Mouse (Mus musculus): ENCODE measurements around the gene Ly6g6c. TPM values are rescaled to one million over a fixed set of nuclear protein-coding genes. Genes with fewer than 3 reads are reported as not detected.

The Ly6g6c gene
- total RNA-seq (2023), result not detected

DNA sequence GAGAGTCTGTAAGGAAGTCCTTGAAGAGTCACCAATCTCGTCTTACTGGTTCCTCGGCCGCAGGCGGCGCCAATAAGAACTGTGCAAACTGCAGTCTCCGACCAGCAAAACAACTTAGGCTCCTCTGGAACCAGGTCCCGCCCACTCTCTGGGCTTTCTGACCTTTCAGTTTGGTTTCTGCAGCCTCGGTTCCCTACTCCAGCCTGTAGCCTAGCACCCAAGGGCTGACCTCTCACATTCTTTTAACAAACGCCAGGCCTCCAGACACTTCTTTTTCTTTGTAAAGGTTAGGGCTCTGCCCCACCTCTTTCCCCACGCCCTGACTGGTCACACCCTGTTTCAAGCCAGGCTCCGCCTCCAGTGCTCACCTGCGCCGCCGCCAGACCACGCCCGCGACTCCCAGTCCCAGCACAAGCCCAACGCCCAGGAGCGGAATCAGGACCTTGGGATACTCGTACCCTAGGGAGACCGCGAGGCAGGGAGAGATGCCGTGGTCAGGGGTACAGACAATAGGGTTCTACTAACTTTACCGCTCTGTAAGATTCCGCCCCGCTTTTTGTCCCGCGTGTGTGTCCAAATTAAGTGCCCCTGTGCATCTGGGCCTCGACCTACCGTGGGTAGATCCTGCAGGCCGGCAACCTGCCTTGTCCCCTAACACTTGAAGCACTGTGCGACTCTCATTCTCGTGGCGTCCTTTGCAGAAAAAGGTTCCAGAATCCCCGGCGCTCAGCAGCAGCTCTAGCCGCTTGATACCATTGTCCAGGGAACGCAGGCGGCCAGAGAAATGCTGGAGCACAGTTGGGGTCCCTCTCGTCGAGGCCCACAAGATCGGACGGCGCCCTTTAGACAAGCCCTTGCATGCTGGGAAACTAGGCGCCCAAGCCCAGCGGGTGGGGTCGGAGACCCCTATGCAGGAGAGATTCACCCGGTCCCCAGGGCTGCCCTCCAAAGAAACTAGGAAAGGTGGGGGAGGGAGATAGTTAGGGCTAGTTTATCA, at the start of gene Ly6g6c:
Ly6g6c (plus strand) TSS at position 438 of the 997 bp plus-strand sequence.

DNA sequence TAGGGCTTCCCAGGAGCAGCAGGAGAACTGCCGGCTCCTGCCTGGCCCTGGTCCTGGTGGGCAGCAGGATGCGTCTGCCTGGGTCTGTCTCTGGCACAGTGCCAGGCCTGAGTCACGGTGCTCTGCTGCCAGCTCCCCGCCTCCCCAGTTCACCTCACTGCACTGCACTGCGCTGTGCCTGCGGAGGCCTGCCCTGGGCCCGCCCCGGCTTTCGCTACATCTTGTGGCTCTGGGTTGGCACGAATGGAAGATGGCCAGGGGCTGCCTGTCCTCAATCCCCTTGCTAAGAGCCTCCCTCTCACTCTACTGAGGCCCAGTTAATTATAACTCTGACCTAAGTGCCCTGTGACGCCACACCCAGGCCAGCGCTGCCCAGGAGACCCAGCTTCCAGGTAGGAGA, 48.8 kb upstream of the Ly6g6c start, which contains the start of gene Vwa7:
Vwa7 (plus strand) TSS at position 204 of the 400 bp plus-strand sequence.

DNA sequence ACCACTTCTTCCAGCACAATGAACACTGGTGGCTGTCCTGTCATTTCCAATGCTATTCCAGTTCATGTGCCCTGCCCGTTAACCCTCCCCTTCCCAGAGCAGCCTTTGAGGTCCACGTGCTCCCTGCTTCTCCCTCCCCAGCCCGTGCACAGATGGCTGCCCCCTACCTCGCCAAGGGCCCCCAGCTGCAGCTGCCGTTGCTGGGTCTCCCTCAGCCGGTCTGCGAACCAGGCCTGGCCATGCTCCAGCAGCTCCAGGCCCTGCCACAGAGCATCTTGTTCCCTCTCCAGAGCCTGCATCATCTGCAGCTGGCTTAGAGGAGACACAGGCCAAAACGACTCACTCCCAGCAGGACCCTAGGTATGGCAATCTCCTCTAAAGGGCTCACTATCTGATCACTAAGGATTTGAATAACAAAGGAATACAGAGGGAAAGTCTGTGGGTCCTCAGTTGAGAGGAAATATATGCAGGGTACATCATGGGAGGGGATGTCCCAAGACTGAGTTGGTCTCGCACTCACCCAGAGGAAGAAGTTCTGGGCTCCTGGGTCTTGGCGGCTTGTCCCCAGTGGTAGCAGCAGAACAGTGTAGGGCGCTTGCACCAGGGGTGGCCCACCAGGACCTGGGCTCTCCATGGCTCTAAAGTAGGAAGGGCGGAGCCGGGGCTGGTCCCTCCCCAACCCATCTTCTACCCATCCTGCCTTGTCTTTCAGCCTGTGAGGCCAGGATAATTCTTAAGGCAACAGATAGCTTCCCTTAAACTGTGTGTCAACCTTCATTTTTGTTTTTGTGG, 37.7 kb upstream of the Ly6g6c start, which contains the start of gene Sapcd1:
Sapcd1 (minus strand) TSS at position 740 of the 792 bp plus-strand sequence.

DNA sequence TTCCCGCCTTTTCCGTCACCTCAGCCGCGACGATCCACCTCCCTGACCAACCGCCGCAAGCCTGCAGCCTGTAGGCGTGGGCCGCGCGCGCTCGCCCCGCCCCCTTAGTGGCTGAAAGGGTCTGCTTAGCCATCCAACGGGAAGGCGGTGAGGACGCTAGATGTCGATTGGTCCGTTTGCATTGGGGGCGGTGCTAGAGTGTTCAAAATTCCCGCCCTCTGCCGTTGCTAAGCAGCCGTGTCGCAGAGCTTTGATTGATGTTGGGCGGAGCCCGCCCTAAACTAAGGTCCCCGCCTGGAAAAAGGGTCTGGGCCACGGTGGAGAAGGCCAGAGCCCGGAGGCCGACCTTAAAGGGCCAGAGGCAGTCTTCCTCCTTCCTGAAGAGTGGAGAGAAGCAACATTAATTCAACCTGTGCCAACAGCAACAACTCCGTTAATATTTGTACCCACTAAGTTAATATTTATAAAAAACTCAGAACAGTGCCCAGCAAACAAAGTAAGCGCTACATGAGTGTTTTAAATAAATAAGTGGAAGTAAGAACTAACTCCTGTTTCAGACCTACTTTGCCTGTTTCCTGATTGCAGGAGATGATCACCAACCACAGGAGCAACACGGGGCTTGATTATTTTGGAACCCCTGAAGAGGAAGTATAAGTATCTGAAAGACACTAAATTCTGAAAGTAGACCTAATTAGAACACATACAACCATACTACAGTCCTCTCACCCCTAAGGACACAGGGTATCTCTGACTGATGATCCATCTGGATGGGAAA, 18.3 kb upstream of the Ly6g6c start, which contains the start of gene Msh5:
Msh5 (minus strand) TSS at position 65 of the 775 bp plus-strand sequence.

DNA sequence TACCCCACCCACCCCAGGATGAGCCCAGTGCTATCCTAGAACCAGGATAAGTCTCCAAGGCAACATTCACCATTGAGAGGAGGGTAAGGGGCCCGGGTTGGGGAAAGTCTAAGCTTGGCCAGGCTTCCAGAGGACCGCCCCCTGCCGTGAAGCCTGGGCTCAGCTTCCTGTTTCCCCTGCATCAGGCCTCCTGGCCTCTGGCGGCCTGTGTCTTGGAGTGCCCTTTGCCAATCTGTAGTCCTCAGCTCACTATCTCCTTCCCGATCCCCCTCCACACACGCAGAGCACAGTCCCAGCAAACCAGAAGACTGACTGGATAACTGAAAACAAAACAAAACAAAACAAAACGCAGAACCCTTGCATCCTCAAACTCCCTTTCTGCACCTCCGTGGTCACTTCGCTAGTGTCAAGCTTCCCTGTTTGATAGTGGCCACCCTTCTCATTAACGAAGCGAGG, 15.6 kb upstream of the Ly6g6c start, which contains the start of gene Clic1:
Clic1 (plus strand) TSS at position 406 of the 456 bp plus-strand sequence.

DNA sequence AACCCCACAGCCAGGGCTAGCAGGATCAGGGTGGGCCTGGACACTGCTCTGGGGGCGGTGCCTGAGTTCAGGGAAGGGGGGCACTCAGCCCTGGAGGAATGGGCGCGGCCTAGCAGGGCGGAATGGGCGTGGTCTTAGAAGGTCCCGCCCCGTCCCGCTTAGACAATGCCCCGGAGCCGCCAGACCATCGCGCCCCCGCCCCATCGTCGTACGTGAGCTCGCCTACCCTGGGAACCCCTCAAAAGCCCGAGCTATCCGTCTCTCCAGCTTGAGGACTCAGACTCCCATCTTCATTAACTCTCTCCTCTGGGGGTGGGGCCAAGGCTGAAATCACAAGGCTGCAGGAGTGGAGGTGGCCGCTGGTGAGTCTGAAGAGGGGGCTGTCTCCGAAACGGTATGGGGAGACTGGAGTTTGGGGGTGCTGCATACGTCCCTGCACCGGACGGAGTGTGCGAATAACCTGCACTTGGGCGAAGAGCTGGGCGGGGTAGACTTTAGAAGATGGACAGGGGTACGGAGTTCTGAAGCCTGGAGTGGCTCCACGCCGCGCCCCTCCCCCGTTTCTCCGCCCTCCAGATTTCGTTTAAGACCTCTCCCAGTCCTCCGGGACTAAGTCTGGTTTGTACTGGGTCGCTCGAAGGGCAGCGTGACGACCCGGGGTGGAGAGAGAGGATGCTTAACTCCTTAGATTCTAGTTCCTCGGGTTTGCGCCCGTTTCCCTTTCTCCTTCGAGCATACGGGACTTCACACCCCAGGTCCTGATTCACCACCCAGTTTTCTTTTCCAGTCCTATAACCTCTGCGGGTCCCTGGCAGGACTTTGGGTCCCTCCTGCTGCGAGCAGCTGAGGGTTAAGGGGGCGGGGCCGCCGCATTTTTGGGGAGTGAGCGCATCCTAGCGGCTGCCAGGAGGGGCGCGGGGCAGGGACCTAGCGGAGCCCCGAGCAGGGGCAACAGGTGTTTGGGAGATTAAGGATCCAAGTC, 6.0 kb upstream of the Ly6g6c start, which contains the start of gene Ddah2:
Ddah2 (plus strand) TSS at position 125 of the 982 bp plus-strand sequence.

DNA sequence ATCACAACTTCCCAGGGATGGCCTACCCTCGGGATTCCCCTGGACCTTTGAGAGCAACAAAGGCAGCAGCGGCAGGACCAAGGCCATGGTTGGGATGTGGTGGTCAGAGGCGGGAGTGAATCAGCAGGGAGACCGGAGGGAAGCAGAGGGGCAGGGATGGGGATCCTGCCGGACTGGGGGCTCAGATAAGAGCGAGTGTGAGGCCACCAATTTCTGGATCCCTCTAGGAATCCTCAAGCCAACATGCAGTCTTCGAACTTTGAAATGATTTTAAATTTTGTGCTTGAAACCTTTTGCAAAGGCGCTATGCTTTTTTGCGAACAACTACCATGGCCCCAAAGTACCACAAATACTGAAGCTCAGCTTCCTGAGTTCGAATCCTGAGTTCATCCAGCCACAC, 896 bp downstream of the Ly6g6c start, which contains the start of gene Mpig6b:
Mpig6b (minus strand) TSS at position 101 of the 400 bp plus-strand sequence.

DNA sequence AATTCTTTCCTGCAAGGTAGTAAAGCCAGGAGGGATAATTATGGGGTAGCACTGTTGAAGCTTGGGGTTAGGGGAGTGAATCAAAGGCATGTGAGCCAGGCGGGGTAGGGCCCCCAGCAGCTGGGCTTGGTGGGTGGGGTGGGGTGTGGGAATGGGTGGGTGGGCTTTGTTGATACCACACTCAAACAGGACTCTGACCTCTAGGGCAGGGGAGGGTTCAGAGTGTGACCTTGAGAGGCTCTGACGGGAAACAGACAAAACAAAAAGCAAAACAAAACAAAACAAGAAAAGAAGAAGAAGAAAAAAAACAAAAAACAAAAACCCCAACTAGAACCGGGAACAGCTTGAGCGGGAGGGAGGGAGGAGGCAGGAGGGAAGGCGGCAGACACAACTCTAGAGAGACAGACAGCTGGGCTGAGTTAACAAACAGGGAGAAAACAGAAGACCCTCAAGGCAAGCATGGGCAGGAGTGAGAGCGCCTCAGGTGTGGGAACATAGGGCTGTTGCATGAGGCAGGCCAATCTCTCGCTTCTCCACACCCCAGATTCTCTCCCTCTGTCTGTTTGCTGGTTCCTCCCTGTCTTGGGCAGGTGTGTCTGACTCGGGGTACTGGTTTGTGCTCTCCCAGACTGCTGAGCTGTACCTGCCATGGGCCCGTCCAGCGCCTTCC, 11.5 kb downstream of the Ly6g6c start, which contains the start of gene Ly6g6e:
Ly6g6e (plus strand) TSS at position 396 of the 670 bp plus-strand sequence.

DNA sequence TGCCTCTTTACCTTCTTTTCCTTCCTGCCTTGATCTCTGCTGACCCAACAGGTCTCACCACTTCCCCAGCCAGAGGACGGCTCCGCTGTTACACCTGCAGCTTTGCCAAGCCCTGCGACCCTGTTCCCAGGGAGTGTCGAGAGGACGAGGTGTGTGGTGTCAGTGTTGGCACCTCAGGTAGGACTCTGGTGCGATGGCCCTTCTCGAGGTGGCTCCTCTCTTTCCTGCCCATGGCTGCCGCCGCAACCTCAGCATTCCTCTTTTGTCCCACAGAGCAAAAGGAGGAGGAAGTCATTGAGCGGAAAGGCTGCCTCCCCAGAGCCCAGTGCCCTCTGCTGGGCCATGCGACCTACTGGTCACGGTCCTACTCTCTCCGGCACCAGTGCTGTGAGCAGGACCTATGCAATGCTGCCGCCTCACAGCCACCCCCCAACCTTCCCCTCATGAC, 12.6 kb downstream of the Ly6g6c start, which contains the start of gene Ly6g6d:
Ly6g6d (minus strand) TSS at position 280 of the 448 bp plus-strand sequence.

DNA sequence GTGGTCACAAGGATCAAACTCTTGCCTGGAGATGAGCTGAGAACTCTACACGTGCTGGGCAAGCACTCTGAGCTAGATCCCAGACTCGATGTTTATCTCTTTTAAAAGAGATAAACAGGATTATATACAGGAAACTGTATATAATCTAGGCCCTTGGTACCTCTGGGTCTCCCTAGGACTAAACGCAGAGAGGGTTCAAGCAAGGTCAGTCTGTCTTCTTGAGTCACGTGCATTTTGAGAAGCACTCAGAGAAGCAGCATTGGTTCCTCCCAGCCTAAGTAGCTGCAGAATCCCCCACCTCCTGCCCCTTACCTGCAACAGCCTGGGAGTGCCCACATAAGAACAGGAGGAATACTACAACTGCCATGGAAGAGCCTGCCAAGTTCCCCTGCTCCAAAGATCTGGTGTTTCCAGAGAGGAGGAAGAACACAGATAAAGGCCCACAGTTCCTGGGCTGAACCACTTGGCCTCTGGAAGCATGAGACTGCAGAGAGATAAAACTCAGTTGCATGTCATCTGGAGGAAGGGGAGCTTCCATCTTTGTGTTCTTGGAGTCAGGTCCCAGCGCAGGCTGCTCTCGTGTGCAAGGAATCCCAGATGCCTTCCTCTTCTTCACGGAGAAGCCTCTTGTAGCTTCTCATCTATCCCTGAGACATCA, 20.1 kb downstream of the Ly6g6c start, which contains the start of gene Ly6g6f:
Ly6g6f (minus strand) TSS at position 403 of the 658 bp plus-strand sequence.

DNA sequence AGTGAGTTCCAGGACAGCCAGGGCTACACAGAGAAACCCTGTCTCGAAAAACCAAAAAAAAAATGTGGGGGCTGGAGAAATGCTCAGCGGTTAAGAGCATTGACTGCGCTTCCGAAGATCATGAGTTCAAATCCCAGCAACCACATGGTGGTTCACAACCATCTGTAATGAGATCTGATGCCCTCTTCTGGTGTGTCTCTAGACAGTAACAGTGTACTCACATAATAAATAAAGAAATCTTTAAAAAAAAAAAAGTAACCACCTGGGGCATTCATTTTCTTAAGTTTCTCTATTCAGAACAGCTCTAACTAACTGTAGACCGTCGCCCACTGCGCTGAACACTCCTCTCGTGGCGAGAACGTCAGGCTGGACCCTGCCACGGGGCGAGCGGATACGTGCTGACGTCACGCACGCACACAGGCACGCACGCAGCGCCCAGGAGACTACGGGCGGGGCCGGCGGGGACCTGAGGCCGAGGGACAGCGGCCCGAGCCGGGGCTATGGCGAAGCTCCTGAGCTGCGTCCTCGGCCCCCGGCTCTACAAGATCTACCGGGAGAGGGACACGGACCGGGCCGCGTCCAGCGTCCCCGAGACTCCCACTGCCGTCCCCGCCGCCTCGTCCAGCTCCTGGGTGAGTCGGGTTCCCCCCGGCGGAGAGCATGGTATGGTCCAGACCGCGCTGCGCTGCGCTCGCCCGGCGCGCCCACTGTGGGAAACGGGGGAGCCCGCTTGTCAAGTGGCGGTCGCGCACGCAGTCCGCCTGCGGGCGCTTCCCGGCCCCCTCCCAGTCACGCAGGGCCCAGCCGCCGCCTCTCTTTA, 23.8 kb downstream of the Ly6g6c start, which contains the start of gene Abhd16a:
Abhd16a (plus strand) TSS at position 439 of the 820 bp plus-strand sequence.

DNA sequence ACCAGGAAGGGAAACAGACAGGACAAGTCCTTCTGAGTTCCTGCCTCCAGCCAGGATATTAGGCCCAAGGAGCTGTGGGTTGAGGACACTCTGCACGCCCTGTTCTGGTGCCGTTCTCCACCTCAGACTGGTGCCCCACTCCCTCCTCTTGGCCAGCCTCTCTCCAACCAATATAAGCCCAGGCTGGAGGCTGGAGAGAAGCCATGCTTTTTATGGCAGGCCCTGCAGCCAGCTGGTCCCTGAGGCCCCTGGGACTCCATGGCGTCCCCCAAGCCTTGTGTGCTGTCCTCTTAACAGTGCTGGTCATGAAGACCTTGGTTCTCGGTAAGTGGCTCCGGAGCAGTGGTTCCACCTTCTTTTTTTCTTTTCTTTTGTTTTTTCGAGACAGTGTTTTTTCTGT, 42.9 kb downstream of the Ly6g6c start, which contains the start of gene Ly6g5c:
Ly6g5c (plus strand) TSS at position 183 of the 400 bp plus-strand sequence.

DNA sequence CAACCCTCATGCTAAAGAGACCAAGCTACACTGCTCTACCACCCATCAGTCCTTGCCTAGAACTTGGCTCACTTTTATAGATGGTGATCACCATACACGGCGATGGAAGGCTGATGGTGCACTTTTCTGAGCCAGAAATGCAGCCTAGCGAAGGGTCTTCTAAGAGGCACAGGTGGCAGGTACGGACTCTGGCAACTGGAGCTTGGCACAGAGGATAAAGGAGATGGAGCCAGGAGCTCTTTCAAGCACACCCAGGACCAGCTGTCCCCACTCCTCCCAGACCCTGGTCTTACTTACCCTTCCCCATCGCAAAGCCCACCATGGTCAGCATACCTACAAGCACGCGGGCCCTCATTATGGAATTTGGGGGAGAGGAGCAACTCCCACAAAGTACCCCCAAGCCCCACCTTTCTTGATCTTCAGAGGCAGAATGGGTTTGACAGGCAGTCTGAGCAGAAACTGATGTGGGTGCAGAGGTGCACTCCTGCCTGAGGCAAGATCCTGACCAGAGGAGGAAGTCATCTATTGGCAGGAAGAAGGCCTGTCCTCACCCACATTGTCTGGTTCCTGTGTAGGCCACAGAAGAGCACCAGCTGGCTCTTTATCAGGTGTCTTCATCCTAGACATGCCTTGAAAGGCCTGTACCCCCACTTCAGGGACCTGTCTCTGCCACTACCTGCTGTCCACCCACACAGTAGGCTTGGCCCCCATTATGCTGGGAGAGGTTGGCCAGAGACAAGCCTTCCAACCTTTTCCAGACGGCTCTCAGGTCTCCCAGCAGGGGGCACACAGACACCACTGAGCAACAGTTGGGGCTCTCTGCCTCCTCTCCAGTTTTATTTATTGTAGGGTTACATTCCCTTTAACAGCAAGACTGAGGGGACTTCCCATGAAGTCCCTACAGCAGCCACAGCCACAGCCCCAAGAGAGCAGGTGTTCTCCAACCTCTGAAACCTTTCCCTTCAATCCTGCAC, 50.1 kb downstream of the Ly6g6c start, which contains the start of gene Ly6g5b:
Ly6g5b (minus strand) TSS at position 383 of the 974 bp plus-strand sequence.

Data from T-cell, adult 66 days (primary cell).